Mouse (Mus musculus) midbrain, embryonic 14.5 days (tissue): Measurements from ENCODE around the gene Myo1c. TPM values are rescaled to one million over a fixed set of nuclear protein-coding genes. Genes with fewer than 3 reads are reported as not detected.

Experiments
- ATAC-seq: fragments of 200-750 bp; cut with Nextera tagmentation; 2 replicates; pipeline ENCODE4 v1.8.0; 2017; ENCODE audit warnings: moderate number of reproducible peaks, moderate library complexity; ENCODE audit not compliant: low FRiP score, low TSS enrichment
- DNase-seq: peaks from one replicate; pipeline ENCODE4 v3.0.0-alpha.2; 2015
- H3K27ac ChIP-seq: fragments of 300-500 bp; sonication (generic); replicated peaks from 2 replicates; pipeline ENCODE4 v1.5.1; 2014; ENCODE audit warnings: mild to moderate bottlenecking, low read depth, low read length, moderate library complexity
- H3K27me3 ChIP-seq: fragments of 300-500 bp; sonication (generic); 2 replicates; pipeline ENCODE4 v1.6.1; 2014; ENCODE audit warnings: low read length, control low read depth, mixed read lengths; ENCODE audit not compliant: control insufficient read depth, insufficient read depth
- H3K36me3 ChIP-seq: fragments of 300-500 bp; sonication (generic); 2 replicates; pipeline ENCODE4 v1.6.1; 2014; ENCODE audit warnings: low read length, control low read depth; ENCODE audit not compliant: control insufficient read depth, insufficient read depth
- H3K4me1 ChIP-seq: fragments of 300-500 bp; sonication (generic); 2 replicates; pipeline ENCODE4 v1.6.1; 2014; ENCODE audit warnings: mild to moderate bottlenecking, antibody characterized with exemption, low read length, control low read depth; ENCODE audit not compliant: control insufficient read depth, insufficient read depth
- H3K4me2 ChIP-seq: fragments of 300-500 bp; sonication (generic); 2 replicates; pipeline ENCODE4 v1.6.1; 2014; ENCODE audit warnings: mild to moderate bottlenecking, low read length, moderate library complexity
- H3K4me3 ChIP-seq: fragments of 300-500 bp; sonication (generic); replicated peaks from 2 replicates; pipeline ENCODE4 v1.5.1; 2014; ENCODE audit warnings: low read depth, low read length
- H3K9ac ChIP-seq: fragments of 300-500 bp; sonication (generic); replicated peaks from 2 replicates; pipeline ENCODE4 v1.6.1; 2014; ENCODE audit warnings: mild to moderate bottlenecking, low read length, moderate library complexity
- H3K9me3 ChIP-seq: fragments of 300-500 bp; sonication (generic); 2 replicates; pipeline ENCODE4 v1.6.1; 2016; ENCODE audit warnings: low read length, control low read depth, mixed read lengths; ENCODE audit not compliant: control insufficient read depth
- WGBS: fragments of 180-500 bp; shearing (Covaris S2); extraction: QIAGEN DNeasy Blood & Tissue Kit; methylation state at CpG from one replicate; pipeline ENCODE4 v1.1.7; 2014; 5-methylcytosine and 5-hydroxymethylcytosine counted together
- polyA plus RNA-seq: library from polyadenylated mRNA; unstranded; fragments of >200 nt; fragmentation: Nextera tagmentation; extraction: Ambion mirVana; gene quantifications from 2 replicates; pipeline ENCODE4 v1.2.1, GENCODE M21; 2014

Gene Myo1c
- 4.2 and 5.2 TPM in 2 replicates for polyA plus RNA-seq

DNA sequence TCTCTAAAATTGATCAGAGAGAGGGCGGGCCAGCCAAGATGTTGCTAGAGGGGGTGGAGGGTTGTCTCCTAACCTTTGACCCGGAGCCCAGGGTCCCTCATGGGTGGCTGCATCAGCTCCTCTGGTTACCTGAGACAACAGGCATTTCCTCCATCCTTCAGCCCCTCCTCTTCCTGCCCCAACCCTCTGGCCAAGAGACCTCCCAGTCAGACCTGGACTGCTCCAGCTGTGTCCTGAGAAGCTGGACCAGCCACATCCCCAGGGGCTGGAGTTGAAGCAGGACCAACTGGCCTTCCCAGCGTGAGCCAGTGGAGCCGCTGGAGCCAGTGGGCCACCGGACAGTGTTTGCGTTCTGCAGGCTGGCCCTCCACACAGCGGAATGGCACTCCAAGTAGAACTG, at the start of gene Myo1c:
Gene Myo1c (plus strand): TSS at position 194 of the 400 bp plus-strand sequence.
- DNase-seq (no peak), ATAC-seq (no peak)
- H3K27me3 ChIP-seq, result peaks cover 25% of the 10 kb centered on the region
- no peak within 1 kb of the TSS for H3K27ac ChIP-seq
- peaks cover 4% of the 10 kb centered on the region for H3K36me3 ChIP-seq
- H3K4me1 ChIP-seq, result peaks cover 23% of the 10 kb centered on the region
- 66% methylated on average over 7 of the region's 7 CpGs for WGBS
- no peaks in the 10 kb centered on the region for H3K9me3 ChIP-seq
- peak within 1 kb of the TSS; percentile 44 for H3K4me3 ChIP-seq
- H3K4me2 ChIP-seq, result peak within 1 kb of the TSS; percentile 83
- peak within 1 kb of the TSS; percentile 65 for H3K9ac ChIP-seq

DNA sequence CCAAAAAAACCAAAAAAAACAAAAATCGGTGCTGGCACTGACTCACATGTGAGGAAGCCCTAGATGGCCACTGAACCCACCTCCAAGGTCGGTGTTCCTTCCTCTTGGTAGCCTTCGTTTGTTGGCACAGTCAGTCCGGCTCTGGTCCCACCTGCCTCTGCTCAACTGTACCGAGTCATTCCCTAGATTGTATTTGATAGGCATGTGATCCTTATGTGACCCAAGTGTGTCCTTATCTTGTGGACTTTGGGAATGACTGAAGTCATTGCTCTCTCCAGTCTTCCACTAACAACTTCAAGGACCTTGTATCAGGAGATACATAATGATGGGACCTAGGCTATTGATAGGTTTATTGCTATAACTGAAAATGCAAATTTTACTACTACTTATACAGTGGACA, 45.5 kb upstream of the Myo1c start:
- Histone ChIP-seq H3K4me2 (no peak overlapping the region), H3K27me3 (no peaks in the 10 kb centered on the region), H3K4me1 (no peaks in the 10 kb centered on the region), H3K9me3 (no peaks in the 10 kb centered on the region), H3K36me3 (peaks cover 76% of the 10 kb centered on the region), H3K4me3 (no peak overlapping the region), H3K27ac (no peak overlapping the region), H3K9ac (no peak overlapping the region)
- WGBS, result 97% methylated on average over 5 of the region's 5 CpGs
- ATAC-seq, result no peak
- no peak for DNase-seq

GRCm38 (mm10) chr11:75605318-75605717, 45.0 kb upstream of the Myo1c start:
- no peak for DNase-seq
- Histone ChIP-seq H3K36me3 (peaks cover 77% of the 10 kb centered on the region), H3K4me2 (no peak overlapping the region), H3K4me3 (no peak overlapping the region), H3K27ac (no peak overlapping the region), H3K27me3 (no peaks in the 10 kb centered on the region), H3K9ac (no peak overlapping the region), H3K9me3 (no peaks in the 10 kb centered on the region), H3K4me1 (no peaks in the 10 kb centered on the region)
- 82% methylated on average over 1 of the region's 1 CpGs for WGBS
- no peak for ATAC-seq

DNA sequence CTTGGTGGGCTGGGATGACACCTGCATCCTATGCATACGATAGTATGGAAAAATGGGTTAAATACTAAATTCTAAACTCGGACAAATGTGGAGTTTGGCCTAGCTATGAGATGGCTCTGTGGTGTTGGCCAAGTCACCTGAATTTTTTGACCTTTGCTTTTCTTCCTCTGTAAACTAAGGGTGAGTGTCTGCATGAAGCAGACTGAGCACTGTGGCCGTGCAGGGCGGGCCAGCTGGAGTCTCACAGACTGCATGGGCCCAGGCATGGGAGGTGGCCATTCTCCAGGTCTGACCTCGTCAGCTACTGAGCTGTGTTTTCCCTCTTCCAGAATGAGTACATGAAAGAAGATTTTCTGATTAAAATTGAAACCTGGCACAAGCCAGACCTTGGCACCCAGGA, 41.5 kb upstream of the Myo1c start:
- no peaks in the 10 kb centered on the region for H3K9me3 ChIP-seq
- H3K27ac ChIP-seq, result no peak overlapping the region
- H3K4me1 ChIP-seq, result no peaks in the 10 kb centered on the region

GRCm38 (mm10) chr11:75610021-75610420, 40.3 kb upstream of the Myo1c start:
- no peaks in the 10 kb centered on the region for H3K9me3 ChIP-seq
- H3K36me3 ChIP-seq, result peaks cover 72% of the 10 kb centered on the region
- H3K27ac ChIP-seq, result no peak overlapping the region
- whole genome bisulfite sequencing, result 93% methylated on average over 2 of the region's 2 CpGs
- H3K27me3 ChIP-seq, result no peaks in the 10 kb centered on the region
- H3K4me3 ChIP-seq, result no peak overlapping the region
- no peak overlapping the region for H3K9ac ChIP-seq
- DNase-seq (no peak), ATAC-seq (no peak)
- H3K4me2 ChIP-seq, result no peak overlapping the region
- no peaks in the 10 kb centered on the region for H3K4me1 ChIP-seq

More for the DNA sequence above, 41.5 kb upstream of the Myo1c start:
- no peak overlapping the region for H3K9ac ChIP-seq
- no peak overlapping the region for H3K4me2 ChIP-seq
- H3K27me3 ChIP-seq, result no peaks in the 10 kb centered on the region
- 93% methylated on average over 5 of the region's 5 CpGs for WGBS
- no peak overlapping the region for H3K4me3 ChIP-seq
- ATAC-seq (no peak), DNase-seq (no peak)
- H3K36me3 ChIP-seq, result peaks cover 76% of the 10 kb centered on the region

- H3K9ac ChIP-seq, result no peak overlapping the region
- H3K27ac ChIP-seq, result no peak overlapping the region
- H3K4me2 ChIP-seq, result no peak overlapping the region
- no peak overlapping the region for H3K4me3 ChIP-seq
- H3K27me3 ChIP-seq, result no peaks in the 10 kb centered on the region
- H3K36me3 ChIP-seq, result peaks cover 70% of the 10 kb centered on the region
- H3K9me3 ChIP-seq, result no peaks in the 10 kb centered on the region
- no peak for DNase-seq
- 100% methylated on average over 1 of the region's 1 CpGs for WGBS
- no peak for ATAC-seq
- no peaks in the 10 kb centered on the region for H3K4me1 ChIP-seq
Observed at GRCm38 (mm10) chr11:75614769-75615168, 35.5 kb upstream of the Myo1c start.

DNA sequence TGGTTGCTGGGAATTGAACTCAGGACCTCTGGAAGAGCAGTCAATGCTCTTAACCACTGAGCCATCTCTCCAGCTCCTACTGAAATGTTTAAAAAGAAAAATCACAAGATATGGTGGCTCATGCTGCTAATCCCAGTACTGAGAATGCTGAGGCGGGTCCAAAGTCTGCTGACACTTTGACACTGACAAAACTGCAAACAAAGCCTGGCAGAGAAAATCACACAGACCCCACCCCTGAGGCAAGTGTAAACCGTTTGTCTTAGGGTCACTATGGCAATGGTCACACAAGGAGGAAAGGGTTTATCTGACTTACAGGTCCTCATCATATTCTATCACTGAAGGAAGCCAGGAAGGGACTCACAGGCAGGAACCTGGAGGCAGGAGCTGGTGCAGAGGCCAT, 34.7 kb upstream of the Myo1c start:
- no peak overlapping the region for H3K27ac ChIP-seq
- ATAC-seq (no peak), DNase-seq (no peak)
- H3K36me3 ChIP-seq, result peaks cover 70% of the 10 kb centered on the region
- no peak overlapping the region for H3K9ac ChIP-seq
- 88% methylated on average over 2 of the region's 2 CpGs for WGBS
- no peaks in the 10 kb centered on the region for H3K9me3 ChIP-seq
- no peak overlapping the region for H3K4me3 ChIP-seq
- H3K4me2 ChIP-seq, result no peak overlapping the region
- H3K4me1 ChIP-seq, result no peaks in the 10 kb centered on the region
- H3K27me3 ChIP-seq, result no peaks in the 10 kb centered on the region

DNA sequence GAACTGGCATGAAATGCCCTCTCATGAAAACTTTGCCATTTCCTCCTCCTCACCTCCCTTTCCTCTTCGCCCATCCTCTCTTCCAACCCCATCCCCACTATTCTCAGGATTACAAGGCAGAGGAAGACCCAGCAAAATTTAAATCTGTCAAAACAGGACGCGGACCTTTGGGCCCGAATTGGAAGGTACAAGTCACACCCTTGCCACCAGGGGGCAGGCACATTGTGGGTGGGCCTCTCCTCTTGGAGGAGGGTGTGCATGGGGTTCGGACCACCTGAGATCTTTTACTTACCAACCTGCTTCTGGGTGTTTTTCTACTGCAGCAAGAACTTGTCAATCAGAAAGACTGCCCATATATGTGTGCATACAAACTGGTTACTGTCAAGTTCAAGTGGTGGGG, 31.2 kb upstream of the Myo1c start:
- Histone ChIP-seq H3K4me3 (no peak overlapping the region), H3K9me3 (no peaks in the 10 kb centered on the region), H3K27ac (no peak overlapping the region), H3K27me3 (no peaks in the 10 kb centered on the region), H3K9ac (no peak overlapping the region), H3K4me2 (no peak overlapping the region), H3K36me3 (peaks cover 71% of the 10 kb centered on the region), H3K4me1 (no peaks in the 10 kb centered on the region)
- WGBS, result 81% methylated on average over 5 of the region's 5 CpGs
- DNase-seq (peak; percentile 9), ATAC-seq (no peak)

- H3K36me3 ChIP-seq, result peaks cover 72% of the 10 kb centered on the region
- WGBS, result 95% methylated on average over 12 of the region's 12 CpGs
- H3K27me3 ChIP-seq, result no peaks in the 10 kb centered on the region
- no peaks in the 10 kb centered on the region for H3K9me3 ChIP-seq
- no peaks in the 10 kb centered on the region for H3K4me1 ChIP-seq
- H3K4me2 ChIP-seq, result no peak overlapping the region
- no peak overlapping the region for H3K9ac ChIP-seq
- no peak overlapping the region for H3K27ac ChIP-seq
- DNase-seq (no peak), ATAC-seq (no peak)
- no peak overlapping the region for H3K4me3 ChIP-seq
Observed at GRCm38 (mm10) chr11:75620136-75620780, 30.0 kb upstream of the Myo1c start.
